Mouse (Mus musculus): ENCODE results near the gene Ldlrad3. TPM values are rescaled to one million over a fixed set of nuclear protein-coding genes. Genes with fewer than 3 reads are reported as not detected.

The Ldlrad3 gene
- polyA plus RNA-seq, 1 experiment: 1.3 TPM

DNA sequence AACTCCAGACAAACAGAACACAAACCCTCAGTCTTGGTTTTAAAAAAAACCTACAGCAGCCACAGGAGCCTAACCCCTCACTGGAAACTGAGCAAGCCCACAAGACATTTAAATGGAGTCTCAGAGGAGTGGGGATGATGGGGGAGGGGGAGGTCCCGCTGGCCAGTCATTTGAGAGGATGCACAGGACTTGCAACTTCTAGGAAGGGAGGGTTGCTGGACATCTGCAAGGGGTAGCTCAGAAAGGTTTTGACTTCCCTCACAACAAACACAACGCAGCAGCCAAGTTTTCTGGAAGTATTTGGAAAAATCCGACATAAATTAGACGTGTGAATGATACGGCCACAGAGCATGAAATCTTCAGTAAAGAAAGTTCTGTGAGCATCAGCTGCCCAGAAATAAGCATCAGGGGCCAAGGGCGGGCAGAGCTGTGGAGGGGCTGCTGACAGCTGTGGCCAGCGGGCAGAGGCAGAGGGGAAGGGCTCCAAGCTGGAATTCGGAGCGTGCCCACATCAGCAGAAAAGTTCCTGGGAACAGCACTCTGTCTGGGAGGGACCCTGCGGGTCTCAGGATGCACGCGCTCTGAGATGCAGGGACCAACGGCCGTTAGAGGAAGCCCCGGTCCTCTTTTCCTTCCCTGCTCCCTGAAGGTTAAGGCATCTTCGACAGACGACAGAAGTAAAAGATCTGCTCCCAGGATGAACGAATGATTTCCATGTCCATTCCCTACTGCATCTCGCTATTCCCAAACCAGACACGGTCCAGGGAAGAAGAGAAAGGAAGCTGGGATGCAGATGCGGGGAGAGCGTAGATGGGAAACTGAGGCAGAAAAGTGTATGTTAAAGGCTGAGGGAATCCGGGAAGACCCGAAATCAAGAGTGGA lies 875 bp downstream of the Ldlrad3 start:
- Histone ChIP-seq H3K4me3 (ENCODE audit: low read depth, low read length) (peak overlapping the region; percentile 70), H3K27me3 (ENCODE audit: control insufficient read depth, insufficient read depth, low read length) (no peaks in the 10 kb centered on the region; the same call in 1 of the 2 replicates), H3K4me1 (ENCODE audit: control insufficient read depth, insufficient read depth, insufficient read length, low read length) (peaks cover 3% of the 10 kb centered on the region; the same call in 1 of the 2 replicates), H3K36me3 (ENCODE audit: control insufficient read depth, insufficient read depth, low read length) (no peaks in the 10 kb centered on the region), H3K27ac (ENCODE audit: insufficient read depth, low read depth, low read length) (no peak overlapping the region)
- WGBS: 7% methylated on average over 24 of the region's 24 CpGs
- TF ChIP-seq CTCF (IDR thresholded peaks at IDR 0.05; ENCODE audit: extremely low read depth, insufficient read length, insufficient replicate concordance, low read depth, low read length) (no peak), POLR2A (IDR thresholded peaks at IDR 0.05; ENCODE audit: low read depth, low read length) (no peak)

DNA sequence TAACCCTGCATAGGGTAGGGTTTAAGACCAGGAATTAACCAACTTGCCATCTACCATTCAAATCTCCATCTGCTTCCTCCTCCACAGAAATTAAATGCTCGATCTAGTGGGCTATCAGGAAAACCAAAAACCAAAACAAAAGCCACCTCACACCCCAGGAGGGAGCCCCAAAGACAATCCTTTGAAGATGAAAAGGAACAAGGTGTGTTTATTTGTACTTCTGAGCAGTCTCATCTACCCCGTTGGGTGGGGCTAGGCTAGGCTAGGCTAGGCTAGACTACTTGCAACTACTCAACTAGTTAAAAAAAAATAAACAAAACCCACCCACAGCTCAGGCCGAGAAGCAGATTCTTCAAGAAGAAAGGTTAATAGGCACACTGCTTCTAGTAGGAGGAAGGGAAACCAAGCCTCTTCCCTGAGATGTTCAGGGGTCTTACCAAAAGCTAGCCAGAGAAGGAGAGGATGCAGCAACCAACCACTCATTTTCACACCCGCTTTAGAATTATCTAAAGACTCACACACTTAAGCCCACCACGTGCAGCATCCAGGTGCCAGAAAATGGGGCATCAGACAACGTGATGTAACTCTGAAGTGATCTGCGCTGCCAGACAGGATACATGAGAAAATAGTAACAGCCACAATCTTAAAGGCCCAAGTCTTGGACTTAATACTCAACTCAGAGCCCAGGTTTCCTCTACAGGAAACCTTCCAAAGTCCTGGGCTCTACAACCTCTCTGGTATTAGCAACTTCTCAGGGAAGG lies 2.3 kb downstream of the Ldlrad3 start:
- H3K4me1 ChIP-seq (ENCODE audit: control insufficient read depth, insufficient read depth, insufficient read length, low read length): peaks cover 3% of the 10 kb centered on the region; the same call in 1 of the 2 replicates
- no peaks in the 10 kb centered on the region; the same call in 1 of the 2 replicates for H3K27me3 ChIP-seq (ENCODE audit: control insufficient read depth, insufficient read depth, low read length)
- H3K4me3 ChIP-seq (ENCODE audit: low read depth, low read length): no peak overlapping the region
- TF ChIP-seq POLR2A (IDR thresholded peaks at IDR 0.05; ENCODE audit: low read depth, low read length): no peak
- no peaks in the 10 kb centered on the region for H3K36me3 ChIP-seq (ENCODE audit: control insufficient read depth, insufficient read depth, low read length)
- no peak overlapping the region for H3K27ac ChIP-seq (ENCODE audit: insufficient read depth, low read depth, low read length)
- WGBS: 59% methylated on average over 7 of the region's 7 CpGs

DNA sequence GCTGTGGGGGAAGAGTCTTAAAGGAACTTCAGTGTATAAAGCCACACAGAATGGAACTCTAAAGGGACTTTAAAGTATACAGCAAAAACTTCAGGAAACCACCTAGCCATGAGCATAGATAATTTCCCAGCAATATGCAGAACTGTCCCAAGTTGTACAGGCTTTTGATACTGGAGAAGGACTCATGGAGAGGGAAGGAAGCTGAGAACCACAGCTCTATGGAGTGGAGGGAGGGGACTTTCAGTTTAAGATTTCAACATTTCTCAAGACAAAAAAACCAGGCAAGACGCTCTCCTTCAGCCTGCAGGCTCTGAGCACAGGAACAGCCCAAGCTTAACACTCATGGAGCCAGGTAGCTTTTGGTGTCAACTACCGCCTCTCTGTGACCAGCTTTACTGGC lies 4.7 kb downstream of the Ldlrad3 start:
- peaks cover 3% of the 10 kb centered on the region; the same call in 1 of the 2 replicates for H3K4me1 ChIP-seq (ENCODE audit: control insufficient read depth, insufficient read depth, insufficient read length, low read length)
- no peaks in the 10 kb centered on the region for H3K36me3 ChIP-seq (ENCODE audit: control insufficient read depth, insufficient read depth, low read length)
- WGBS: 74% methylated on average over 2 of the region's 2 CpGs
- TF ChIP-seq POLR2A (IDR thresholded peaks at IDR 0.05; ENCODE audit: low read depth, low read length) (no peak), CTCF (IDR thresholded peaks at IDR 0.05; ENCODE audit: extremely low read depth, insufficient read length, insufficient replicate concordance, low read depth, low read length) (no peak)
- H3K27me3 ChIP-seq (ENCODE audit: control insufficient read depth, insufficient read depth, low read length): no peaks in the 10 kb centered on the region; the same call in 1 of the 2 replicates
- no peak overlapping the region for H3K27ac ChIP-seq (ENCODE audit: insufficient read depth, low read depth, low read length)
- no peak overlapping the region for H3K4me3 ChIP-seq (ENCODE audit: low read depth, low read length)

DNA sequence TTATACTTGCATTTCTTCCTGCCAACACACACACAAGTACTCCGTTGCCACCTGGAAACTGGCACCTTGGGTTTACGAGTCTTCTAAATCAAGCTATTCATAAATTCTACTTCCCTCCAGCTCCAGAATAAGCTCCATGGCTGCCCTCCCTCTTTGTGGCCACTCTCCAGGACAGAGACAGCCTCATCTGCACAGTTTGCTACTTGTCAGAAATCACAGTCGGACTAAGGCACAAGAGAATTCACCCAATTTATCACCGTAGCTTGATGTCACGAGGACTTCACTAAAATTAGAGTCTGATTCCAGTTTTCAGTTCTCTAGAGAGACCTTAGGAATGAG lies 9.8 kb downstream of the Ldlrad3 start:
- Histone ChIP-seq H3K27ac (ENCODE audit: insufficient read depth, low read depth, low read length) (no peak overlapping the region), H3K4me1 (ENCODE audit: control insufficient read depth, insufficient read depth, insufficient read length, low read length) (0 out of 2 replicates have a peak, but pooled peaks cover 2% of the 10 kb centered on the region), H3K27me3 (ENCODE audit: control insufficient read depth, insufficient read depth, low read length) (no peaks in the 10 kb centered on the region), H3K36me3 (ENCODE audit: control insufficient read depth, insufficient read depth, low read length) (no peaks in the 10 kb centered on the region), H3K4me3 (ENCODE audit: low read depth, low read length) (no peak overlapping the region)
- TF ChIP-seq CTCF (IDR thresholded peaks at IDR 0.05; ENCODE audit: extremely low read depth, insufficient read length, insufficient replicate concordance, low read depth, low read length): no peak
- TF ChIP-seq POLR2A (IDR thresholded peaks at IDR 0.05; ENCODE audit: low read depth, low read length): no peak
- WGBS: 77% methylated on average over 5 of the region's 5 CpGs

DNA sequence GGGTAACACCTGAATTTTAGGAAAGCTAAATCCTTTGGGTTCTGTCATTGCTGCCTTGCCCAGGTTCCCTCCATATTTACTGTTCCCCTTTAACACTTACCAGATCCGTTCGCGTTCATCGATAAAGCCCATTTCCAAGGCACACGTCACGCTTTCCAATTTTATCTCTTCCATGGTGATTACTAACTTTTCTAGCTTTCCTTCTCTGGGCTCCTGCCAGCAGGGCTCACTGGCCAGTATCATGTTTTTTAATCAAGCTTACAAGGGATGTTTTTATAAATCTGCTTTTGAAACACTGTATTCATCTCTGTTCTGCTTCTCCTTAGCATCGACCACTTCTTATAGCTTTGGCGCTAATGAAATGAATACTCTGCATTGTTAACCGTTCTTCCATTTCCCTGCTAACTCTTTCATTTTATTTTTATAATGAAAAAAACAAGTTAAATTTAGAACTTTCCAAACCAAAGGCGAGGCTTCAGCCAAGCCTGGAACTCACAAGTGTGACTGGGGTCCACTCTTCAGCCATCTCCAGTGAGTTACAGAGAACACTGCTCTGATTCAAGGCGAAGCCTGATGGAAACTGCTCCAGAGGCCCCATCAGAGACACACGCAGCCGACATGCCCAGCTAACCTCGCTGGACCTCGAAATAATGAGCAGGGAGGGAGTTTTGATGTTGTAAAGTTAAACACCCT lies 10.3 kb downstream of the Ldlrad3 start:
- H3K4me1 ChIP-seq (ENCODE audit: control insufficient read depth, insufficient read depth, insufficient read length, low read length): 0 out of 2 replicates have a peak, but pooled peaks cover 2% of the 10 kb centered on the region
- 79% methylated on average over 15 of the region's 15 CpGs for WGBS

DNA sequence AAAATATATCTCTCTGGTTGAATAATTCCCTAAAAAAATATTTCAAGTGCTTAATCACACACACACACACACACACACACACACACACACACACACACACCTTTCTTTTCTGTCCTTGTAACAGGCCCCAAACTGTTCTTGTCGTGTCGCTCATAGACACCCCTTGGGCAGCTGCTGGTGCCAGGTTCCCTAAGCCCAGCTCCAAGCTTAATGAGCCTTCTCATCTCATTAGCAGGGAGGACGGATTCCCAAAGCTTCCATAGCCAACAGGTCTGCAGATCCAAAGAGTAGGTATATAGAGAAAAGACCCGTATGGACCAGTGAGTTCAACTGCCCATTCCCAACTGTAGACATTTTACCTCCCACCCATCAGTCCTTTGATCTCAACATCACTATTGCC lies 13.7 kb downstream of the Ldlrad3 start:
- 0 out of 2 replicates have a peak, but pooled peaks cover 2% of the 10 kb centered on the region for H3K4me1 ChIP-seq (ENCODE audit: control insufficient read depth, insufficient read depth, insufficient read length, low read length)
- 94% methylated on average over 4 of the region's 4 CpGs for WGBS
- no peaks in the 10 kb centered on the region for H3K36me3 ChIP-seq (ENCODE audit: control insufficient read depth, insufficient read depth, low read length)
- no peak overlapping the region for H3K4me3 ChIP-seq (ENCODE audit: low read depth, low read length)
- H3K27me3 ChIP-seq (ENCODE audit: control insufficient read depth, insufficient read depth, low read length): no peaks in the 10 kb centered on the region
- TF ChIP-seq CTCF (IDR thresholded peaks at IDR 0.05; ENCODE audit: extremely low read depth, insufficient read length, insufficient replicate concordance, low read depth, low read length): no peak
- TF ChIP-seq POLR2A (IDR thresholded peaks at IDR 0.05; ENCODE audit: low read depth, low read length): no peak
- H3K27ac ChIP-seq (ENCODE audit: insufficient read depth, low read depth, low read length): no peak overlapping the region

More for the DNA sequence above, 10.3 kb downstream of the Ldlrad3 start:
- no peak for TF ChIP-seq POLR2A (IDR thresholded peaks at IDR 0.05; ENCODE audit: low read depth, low read length)
- no peak for TF ChIP-seq CTCF (IDR thresholded peaks at IDR 0.05; ENCODE audit: extremely low read depth, insufficient read length, insufficient replicate concordance, low read depth, low read length)
- Histone ChIP-seq H3K36me3 (ENCODE audit: control insufficient read depth, insufficient read depth, low read length) (no peaks in the 10 kb centered on the region), H3K4me3 (ENCODE audit: low read depth, low read length) (no peak overlapping the region), H3K27me3 (ENCODE audit: control insufficient read depth, insufficient read depth, low read length) (no peaks in the 10 kb centered on the region), H3K27ac (ENCODE audit: insufficient read depth, low read depth, low read length) (no peak overlapping the region)
